Mouse (Mus musculus) induced T-regulatory cell, adult 2 months (primary cell): ENCODE data around the gene Cyp39a1.

Experiments used
- DNase-seq: peaks from one replicate; pipeline ENCODE4 v3.0.0-alpha.2; 2012; ENCODE audit warnings: low read depth

Cyp39a1 gene

DNA sequence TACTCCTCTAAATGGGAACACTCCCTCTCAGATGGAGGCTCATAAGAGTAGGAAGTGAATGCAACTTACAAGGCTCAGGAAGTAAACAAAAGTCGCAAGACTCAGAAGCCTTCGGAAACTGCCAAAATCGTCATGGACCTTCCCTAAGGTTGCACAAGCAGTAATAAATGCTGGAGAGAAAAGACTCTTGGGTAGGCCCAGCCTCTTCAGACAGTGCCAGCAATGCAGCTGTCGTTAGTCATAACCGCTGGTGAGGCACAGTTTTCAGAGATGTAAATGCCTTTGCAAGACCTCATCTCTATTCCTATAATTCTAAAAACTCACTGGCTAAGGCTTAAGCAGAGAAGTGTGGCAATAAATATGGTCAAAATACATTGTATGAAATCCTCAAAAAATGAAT is 121.0 kb downstream of the Cyp39a1 start:
- DNase-seq: no peak

- no peak for DNase-seq
Observed at GRCm38 (mm10) chr17:43789376-43789775, 122.2 kb downstream of the Cyp39a1 start.

DNA sequence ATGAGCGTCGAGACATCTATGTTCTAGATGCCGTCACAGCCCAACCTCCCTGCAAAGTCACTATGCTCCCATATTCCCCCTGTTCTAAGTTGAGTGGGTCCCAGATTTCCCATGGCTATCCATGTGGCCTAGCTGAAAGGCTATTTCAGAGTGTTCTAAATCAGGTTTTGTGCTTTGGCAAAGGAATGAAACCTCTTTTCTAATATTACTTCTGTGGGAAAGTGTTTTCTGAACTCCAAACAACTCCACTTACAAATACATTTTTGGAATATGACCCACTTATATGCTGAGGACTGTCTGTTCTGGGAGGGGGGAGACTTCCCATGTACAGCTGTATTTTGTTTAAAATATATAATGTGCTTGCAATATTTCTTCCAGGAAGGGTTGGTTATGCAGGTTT is 124.5 kb downstream of the Cyp39a1 start:
- no peak for DNase-seq

DNA sequence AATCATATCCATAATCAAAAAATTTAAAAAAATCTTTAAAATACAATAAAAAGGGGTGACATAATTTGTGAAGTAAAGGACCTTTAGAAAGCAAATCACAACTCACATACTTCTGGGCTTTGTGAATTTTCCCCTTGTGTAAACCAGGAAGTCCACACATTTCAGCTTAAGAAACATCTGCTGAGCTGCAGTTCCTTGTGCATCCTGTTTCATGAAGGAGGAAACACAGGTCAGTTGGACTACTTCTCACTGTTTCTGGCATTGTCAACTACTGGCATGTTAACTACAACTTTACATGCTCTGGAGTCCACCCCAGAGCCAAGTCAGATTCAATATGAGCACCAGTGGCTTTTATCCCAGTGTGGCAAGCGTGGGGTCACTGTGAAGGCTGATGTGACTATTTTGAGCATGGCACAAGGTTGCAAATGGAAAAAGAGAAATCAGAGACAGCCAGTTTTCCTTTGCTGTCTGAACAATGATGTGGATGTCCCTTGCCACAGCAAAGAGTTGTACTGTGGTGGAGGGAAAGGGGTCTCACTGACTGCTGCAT is 127.6 kb downstream of the Cyp39a1 start:
- DNase-seq: no peak
